Mouse (Mus musculus) cerebellum, adult 2 months (tissue): Measurements from ENCODE around the gene Arrb1.
A peak's percentile ranks its signal among the peaks of the same experiment; 100 is the strongest.

Source experiments
- CTCF ChIP-seq: fragments of 200-500 bp; IDR thresholded peaks from 2 replicates; pipeline ENCODE4 v1.5.1; 2011; ENCODE audit warnings: low read depth, mild to moderate bottlenecking, control low read depth, low read length, moderate library complexity, borderline replicate concordance; ENCODE audit not compliant: insufficient read depth
- POLR2A ChIP-seq: fragments of 200-500 bp; IDR thresholded peaks from 2 replicates; pipeline ENCODE4 v1.6.1; 2011; ENCODE audit warnings: low read length, control low read depth, borderline replicate concordance; ENCODE audit not compliant: insufficient read depth

- TF ChIP-seq POLR2A (peak; percentile 45), CTCF (peak; percentile 33; the same call in 1 of the 2 replicates)
These were observed at the start of gene Arrb1 for GRCm38 (mm10) chr7:99534901-99535735.
